8 mouse cellular contexts compared by ENCODE assay signal in genomic region chr4:138455141-138455955, GRCm38 (mm10). TPM values are rescaled to one million over a fixed set of nuclear protein-coding genes. Genes with fewer than 3 reads are reported as not detected.
DNase-seq lines count a peak whose midpoint lies in the region; ATAC-seq and TF ChIP-seq lines count a peak whose summit lies in the region.

No protein-coding gene starts in this region.

- no peaks in the 10 kb centered on the region for H3K9me3 ChIP-seq in megakaryocyte, embryonic 14.5 days
- no peaks in the 10 kb centered on the region for H3K9me3 ChIP-seq in forebrain, embryonic 15.5 days
- no peaks in the 10 kb centered on the region for H3K9me3 ChIP-seq in intestine, embryonic 15.5 days
- H3K9me3 ChIP-seq in liver, embryonic 16.5 days (replicated peaks; ENCODE audit: control insufficient read depth, low read length) = no peaks in the 10 kb centered on the region

- H3K9ac ChIP-seq in forebrain, embryonic 15.5 days (replicated peaks) = peak overlapping the region; percentile 85
- peak overlapping the region; percentile 89 for H3K9ac ChIP-seq in intestine, embryonic 15.5 days
- peak overlapping the region; percentile 52 for H3K9ac ChIP-seq in liver, embryonic 16.5 days (ENCODE audit: low read depth, low read length)

- H3K4me3 ChIP-seq in megakaryocyte, embryonic 14.5 days (replicated peaks) = peak overlapping the region; percentile 93
- H3K4me3 ChIP-seq in forebrain, embryonic 15.5 days = peak overlapping the region; percentile 81
- peak overlapping the region; percentile 83 for H3K4me3 ChIP-seq in intestine, embryonic 15.5 days (replicated peaks)
- peak overlapping the region; percentile 63 for H3K4me3 ChIP-seq in liver, embryonic 16.5 days (ENCODE audit: low read depth, low read length)
- peak overlapping the region; percentile 86 for H3K4me3 ChIP-seq in small intestine, adult 2 months (ENCODE audit: low read depth, low read length)

- H3K36me3 ChIP-seq in megakaryocyte, embryonic 14.5 days (replicated peaks; ENCODE audit: low read length) = no peaks in the 10 kb centered on the region
- H3K36me3 ChIP-seq in forebrain, embryonic 15.5 days = no peaks in the 10 kb centered on the region
- no peaks in the 10 kb centered on the region for H3K36me3 ChIP-seq in intestine, embryonic 15.5 days
- no peaks in the 10 kb centered on the region for H3K36me3 ChIP-seq in liver, embryonic 16.5 days (ENCODE audit: control insufficient read depth, insufficient read depth)
- no peaks in the 10 kb centered on the region for H3K36me3 ChIP-seq in small intestine, adult 2 months (ENCODE audit: control insufficient read depth, insufficient read depth, low read length)

- TF ChIP-seq CTCF in small intestine, adult 2 months (IDR thresholded peaks at IDR 0.05; ENCODE audit: extremely low read depth, insufficient read length, insufficient replicate concordance, low read depth, low read length) = no peak

- DNase-seq in thymus, postnatal 25 days = no peak

- peaks cover 97% of the 10 kb centered on the region for H3K27me3 ChIP-seq in megakaryocyte, embryonic 14.5 days (replicated peaks)
- peaks cover 10% of the 10 kb centered on the region; the same call in 1 of the 2 replicates for H3K27me3 ChIP-seq in forebrain, embryonic 15.5 days
- no peaks in the 10 kb centered on the region for H3K27me3 ChIP-seq in intestine, embryonic 15.5 days (replicated peaks)
- H3K27me3 ChIP-seq in liver, embryonic 16.5 days (ENCODE audit: control insufficient read depth, insufficient read depth, low read depth, low read length) = peaks cover 63% of the 10 kb centered on the region
- no peaks in the 10 kb centered on the region for H3K27me3 ChIP-seq in small intestine, adult 2 months (ENCODE audit: control insufficient read depth, insufficient read depth, low read length)

- peaks cover 35% of the 10 kb centered on the region for H3K4me1 ChIP-seq in megakaryocyte, embryonic 14.5 days
- peaks cover 43% of the 10 kb centered on the region for H3K4me1 ChIP-seq in forebrain, embryonic 15.5 days
- H3K4me1 ChIP-seq in intestine, embryonic 15.5 days (replicated peaks) = peaks cover 36% of the 10 kb centered on the region
- H3K4me1 ChIP-seq in liver, embryonic 16.5 days (ENCODE audit: control insufficient read depth, low read depth, low read length) = peaks cover 4% of the 10 kb centered on the region
- peaks cover 18% of the 10 kb centered on the region for H3K4me1 ChIP-seq in small intestine, adult 2 months (ENCODE audit: control insufficient read depth, insufficient read depth, insufficient read length, low read length)

- ATAC-seq in megakaryocyte, adult 5-6 weeks (ENCODE audit: poor library complexity, severe bottlenecking) = no peak
- 0 out of 2 replicates have a peak, but pooled peaks have one; percentile 2 for ATAC-seq in cerebellum, adult (ENCODE audit: insufficient number of reproducible peaks, low FRiP score, low TSS enrichment)
- ATAC-seq in forebrain, embryonic 15.5 days (replicated peaks) = peak; percentile 9; the same call in 1 of the 2 replicates
- ATAC-seq in intestine, embryonic 15.5 days = peak; percentile 4; the same call in 1 of the 2 replicates
- no peak for ATAC-seq in liver, embryonic 16.5 days (ENCODE audit: low read depth)

- peak overlapping the region; percentile 89 for H3K4me2 ChIP-seq in forebrain, embryonic 15.5 days (replicated peaks)
- H3K4me2 ChIP-seq in intestine, embryonic 15.5 days (replicated peaks) = peak overlapping the region; percentile 83
- H3K4me2 ChIP-seq in liver, embryonic 16.5 days (ENCODE audit: low read depth, low read length) = peak overlapping the region; percentile 55

- no peak for TF ChIP-seq POLR2A in small intestine, adult 2 months (IDR thresholded peaks at IDR 0.05; ENCODE audit: low read depth, low read length)

- under 1% methylated on average over 58 of the region's 58 CpGs for WGBS in forebrain, embryonic 15.5 days
- under 1% methylated on average over 58 of the region's 58 CpGs for WGBS in intestine, embryonic 15.5 days
- 2% methylated on average over 58 of the region's 58 CpGs for WGBS in liver, embryonic 16.5 days (ENCODE audit: insufficient replicate concordance)
- 1% methylated on average over 58 of the region's 58 CpGs for WGBS in small intestine, adult 2 months

- H3K27ac ChIP-seq in forebrain, embryonic 15.5 days (replicated peaks) = peak overlapping the region; percentile 87
- peak overlapping the region; percentile 92 for H3K27ac ChIP-seq in intestine, embryonic 15.5 days
- peak overlapping the region; percentile 65 for H3K27ac ChIP-seq in liver, embryonic 16.5 days (ENCODE audit: low read length)
- peak overlapping the region; percentile 70 for H3K27ac ChIP-seq in small intestine, adult 2 months (ENCODE audit: insufficient read depth, low read depth, low read length)

RNA-seq across cellular contexts. Expression of gene Camk2n1, which starts 1.2 kb away (rescaled TPM):
- polyA plus RNA-seq in megakaryocyte, embryonic 14.5 days (2012; ENCODE audit: insufficient read depth, low replicate concordance) = 0.13 and 1.2 TPM in 2 replicates
- total RNA-seq in megakaryocyte, adult 5-6 weeks (2015) = 0.21 and 0.40 TPM in 2 replicates
- total RNA-seq in megakaryocyte, adult 5-6 weeks (2017) = 0.04 TPM in 1 of 2 replicates, not detected in the other
- 9.7 and 10.7 TPM in 2 replicates for polyA plus RNA-seq in forebrain, embryonic 15.5 days (2015; fragmentation: Nextera tagmentation; extraction: Ambion mirVana)
- polyA plus RNA-seq in intestine, embryonic 15.5 days (2015; fragmentation: Nextera tagmentation; extraction: Ambion mirVana) = 4.8 and 5.5 TPM in 2 replicates
- 1.5 and 1.6 TPM in 2 replicates for polyA plus RNA-seq in liver, embryonic 16.5 days (2015; fragmentation: Nextera tagmentation; extraction: Ambion mirVana)
- 38.7 and 93.9 TPM in 2 replicates for polyA plus RNA-seq in small intestine, adult 2 months (2012; rRNA removed)

RNA-seq across cellular contexts. Expression of gene Mul1, which starts 20.9 kb away (rescaled TPM):
- polyA plus RNA-seq in megakaryocyte, embryonic 14.5 days (2012; ENCODE audit: insufficient read depth, low replicate concordance) = 3.4 and 21.8 TPM in 2 replicates
- 4.9 and 8.1 TPM in 2 replicates for total RNA-seq in megakaryocyte, adult 5-6 weeks (2015)
- total RNA-seq in megakaryocyte, adult 5-6 weeks (2017) = 4.4 and 6.1 TPM in 2 replicates
- 18.5 and 19.0 TPM in 2 replicates for polyA plus RNA-seq in forebrain, embryonic 15.5 days (2015; fragmentation: Nextera tagmentation; extraction: Ambion mirVana)
- polyA plus RNA-seq in intestine, embryonic 15.5 days (2015; fragmentation: Nextera tagmentation; extraction: Ambion mirVana) = 24.9 and 25.7 TPM in 2 replicates
- polyA plus RNA-seq in liver, embryonic 16.5 days (2015; fragmentation: Nextera tagmentation; extraction: Ambion mirVana) = 8.2 and 10.0 TPM in 2 replicates
- polyA plus RNA-seq in small intestine, adult 2 months (2012; rRNA removed) = 21.1 and 29.5 TPM in 2 replicates

RNA-seq across cellular contexts. Expression of gene Fam43b, which starts 59.0 kb away (rescaled TPM):
- not detected in 2 replicates for polyA plus RNA-seq in megakaryocyte, embryonic 14.5 days (2012; ENCODE audit: insufficient read depth, low replicate concordance)
- not detected in 2 replicates for total RNA-seq in megakaryocyte, adult 5-6 weeks (2015)
- total RNA-seq in megakaryocyte, adult 5-6 weeks (2017) = not detected in 2 replicates
- polyA plus RNA-seq in forebrain, embryonic 15.5 days (2015; fragmentation: Nextera tagmentation; extraction: Ambion mirVana) = 4.7 and 7.2 TPM in 2 replicates
- polyA plus RNA-seq in intestine, embryonic 15.5 days (2015; fragmentation: Nextera tagmentation; extraction: Ambion mirVana) = 0.05 TPM in 1 of 2 replicates, not detected in the other
- polyA plus RNA-seq in liver, embryonic 16.5 days (2015; fragmentation: Nextera tagmentation; extraction: Ambion mirVana) = not detected in 2 replicates
- 0.08 TPM in 1 of 2 replicates, not detected in the other for polyA plus RNA-seq in small intestine, adult 2 months (2012; rRNA removed)

Comparison
In these comparisons a context has a peak if more than half of its experiments do, and no peak if none do; other contexts are left out.
1. ATAC-seq: peak in cerebellum, adult (single experiment), forebrain, embryonic 15.5 days (single experiment) and intestine, embryonic 15.5 days (single experiment); none in megakaryocyte, adult 5-6 weeks (single experiment) and liver, embryonic 16.5 days (single experiment).
2. Peak in every context shown above with its lines, with median percentiles within 50 percentile points of each other: H3K4me3 ChIP-seq, H3K27ac ChIP-seq, H3K4me2 ChIP-seq and H3K9ac ChIP-seq.